Comparison of ENCODE assay signal across 15 mouse cellular contexts in the genomic region with DNA sequence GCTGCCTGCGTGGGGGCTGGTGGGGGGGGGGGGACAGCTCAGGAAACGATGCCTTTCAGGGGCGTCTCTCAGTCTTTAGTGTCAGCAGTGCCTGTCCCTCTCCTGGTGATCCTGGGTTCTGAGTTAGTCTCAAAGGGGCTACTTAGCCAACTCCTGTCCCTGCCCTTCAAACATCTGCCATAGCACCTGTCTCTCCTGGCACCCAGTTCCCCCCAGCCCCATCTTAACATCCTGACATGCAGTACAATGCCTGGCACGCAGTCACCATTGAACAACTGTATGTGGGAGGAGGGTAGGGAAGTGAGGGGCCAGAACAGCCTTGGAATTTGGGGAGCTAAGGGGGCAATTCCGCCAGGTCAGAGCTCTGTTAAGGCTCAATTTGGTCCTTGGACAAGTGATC. TPM values are rescaled to one million over a fixed set of nuclear protein-coding genes. Genes with fewer than 3 reads are reported as not detected.
DNase-seq lines count a peak whose midpoint lies in the region; ATAC-seq lines count a peak whose summit lies in the region.
"Had no signal": no experiment of that assay in that cellular context is flagged by ENCODE, and none has a peak within 500 bp of the region (broad histone marks: within the 10 kb centered on the region; RNA-seq: fewer than 3 reads in every experiment).

No protein-coding gene starts in this region.

- no peaks in the 10 kb centered on the region for H3K36me3 ChIP-seq in heart, embryonic 12.5 days
- H3K36me3 ChIP-seq in liver, embryonic 11.5 days (ENCODE audit: control insufficient read depth, insufficient read depth, low read length), result no peaks in the 10 kb centered on the region
- H3K36me3 ChIP-seq in hindbrain, embryonic 12.5 days, result no peaks in the 10 kb centered on the region
- no peaks in the 10 kb centered on the region for H3K36me3 ChIP-seq in limb, embryonic 15.5 days
- H3K36me3 ChIP-seq: midbrain, embryonic 15.5 days had no signal

- no peak for DNase-seq in heart, adult 8-10 months (ENCODE audit: low spot score)
- DNase-seq in liver, embryonic 11.5 days (ENCODE audit: low spot score), result no peak
- no peak for DNase-seq in liver
- no peak for DNase-seq in testis, postnatal 10 days (ENCODE audit: low spot score)
- DNase-seq in left cerebral cortex, adult 8-10 months (ENCODE audit: low spot score in 2 of 2), result no peak
- DNase-seq: adrenal gland, postnatal 14 days; cerebellum, postnatal 36 days; gastrocnemius, postnatal 36 days; kidney, adult 2 months; lung, postnatal 36 days; spleen, adult 18-20 months had no signal

- H3K4me2 ChIP-seq in heart, embryonic 12.5 days, result no peak overlapping the region
- H3K4me2 ChIP-seq in liver, embryonic 11.5 days, result no peak overlapping the region
- no peak overlapping the region for H3K4me2 ChIP-seq in hindbrain, embryonic 12.5 days (replicated peaks)
- no peak overlapping the region for H3K4me2 ChIP-seq in limb, embryonic 15.5 days
- H3K4me2 ChIP-seq: midbrain, embryonic 15.5 days had no signal

- ATAC-seq in heart, embryonic 12.5 days (ENCODE audit: insufficient number of reproducible peaks, low FRiP score), result no peak
- ATAC-seq in liver, embryonic 11.5 days (replicated peaks; ENCODE audit: low FRiP score), result no peak
- ATAC-seq in hindbrain, embryonic 12.5 days (ENCODE audit: low FRiP score), result no peak
- ATAC-seq in limb, embryonic 15.5 days (ENCODE audit: insufficient number of reproducible peaks, low FRiP score, low TSS enrichment, low read depth), result no peak
- ATAC-seq: midbrain, embryonic 15.5 days had no signal

- peaks cover 48% of the 10 kb centered on the region for H3K4me1 ChIP-seq in heart, embryonic 12.5 days (replicated peaks)
- H3K4me1 ChIP-seq in liver, embryonic 11.5 days (replicated peaks; ENCODE audit: control insufficient read depth, insufficient read depth, low read length), result peaks cover 24% of the 10 kb centered on the region
- H3K4me1 ChIP-seq in hindbrain, embryonic 12.5 days, result peaks cover 48% of the 10 kb centered on the region
- H3K4me1 ChIP-seq in limb, embryonic 15.5 days, result peaks cover 72% of the 10 kb centered on the region

- no peak overlapping the region for H3K4me3 ChIP-seq in heart, embryonic 12.5 days
- no peak overlapping the region for H3K4me3 ChIP-seq in liver, embryonic 11.5 days (ENCODE audit: low read depth, low read length)
- no peak overlapping the region for H3K4me3 ChIP-seq in hindbrain, embryonic 12.5 days
- no peak overlapping the region for H3K4me3 ChIP-seq in limb, embryonic 15.5 days
- H3K4me3 ChIP-seq: midbrain, embryonic 15.5 days had no signal

- no peaks in the 10 kb centered on the region for H3K27me3 ChIP-seq in heart, embryonic 12.5 days (replicated peaks)
- H3K27me3 ChIP-seq in liver, embryonic 11.5 days (replicated peaks; ENCODE audit: control insufficient read depth, insufficient read depth, low read length), result no peaks in the 10 kb centered on the region; the same call in 1 of the 2 replicates
- H3K27me3 ChIP-seq in hindbrain, embryonic 12.5 days, result no peaks in the 10 kb centered on the region
- H3K27me3 ChIP-seq in limb, embryonic 15.5 days, result no peaks in the 10 kb centered on the region
- H3K27me3 ChIP-seq: midbrain, embryonic 15.5 days had no signal

- H3K9ac ChIP-seq in heart, embryonic 12.5 days, result no peak overlapping the region
- no peak overlapping the region for H3K9ac ChIP-seq in liver, embryonic 11.5 days (ENCODE audit: low read depth, low read length)
- H3K9ac ChIP-seq in hindbrain, embryonic 12.5 days, result no peak overlapping the region
- H3K9ac ChIP-seq in limb, embryonic 15.5 days, result no peak overlapping the region
- H3K9ac ChIP-seq: midbrain, embryonic 15.5 days had no signal

- peak overlapping the region; percentile 81 for H3K27ac ChIP-seq in heart, embryonic 12.5 days (ENCODE audit: poor library complexity, severe bottlenecking)
- H3K27ac ChIP-seq in liver, embryonic 11.5 days (ENCODE audit: low read depth, low read length), result peak overlapping the region; percentile 71; the same call in 1 of the 2 replicates
- peak overlapping the region; percentile 64; the same call in 1 of the 2 replicates for H3K27ac ChIP-seq in hindbrain, embryonic 12.5 days
- H3K27ac ChIP-seq in limb, embryonic 15.5 days, result peak overlapping the region; percentile 85
- H3K27ac ChIP-seq: midbrain, embryonic 15.5 days had no signal

- 67% methylated on average over 5 of the region's 5 CpGs for WGBS in heart, embryonic 12.5 days
- 69% methylated on average over 5 of the region's 5 CpGs for WGBS in liver, embryonic 11.5 days
- WGBS in hindbrain, embryonic 12.5 days, result 53% methylated on average over 5 of the region's 5 CpGs
- WGBS in limb, embryonic 15.5 days, result 41% methylated on average over 5 of the region's 5 CpGs

- H3K9me3 ChIP-seq in heart, embryonic 12.5 days (replicated peaks), result no peaks in the 10 kb centered on the region
- no peaks in the 10 kb centered on the region for H3K9me3 ChIP-seq in liver, embryonic 11.5 days (ENCODE audit: control insufficient read depth, low read length)
- no peaks in the 10 kb centered on the region for H3K9me3 ChIP-seq in hindbrain, embryonic 12.5 days (replicated peaks)
- H3K9me3 ChIP-seq in limb, embryonic 15.5 days, result no peaks in the 10 kb centered on the region
- H3K9me3 ChIP-seq: midbrain, embryonic 15.5 days had no signal

RNA-seq across cellular contexts. Expression of a gene that starts 49.7 kb away (rescaled TPM):
- 61.1 and 69.0 TPM in 2 replicates for polyA plus RNA-seq in heart, embryonic 12.5 days (2016; fragmentation: Nextera tagmentation; extraction: Ambion mirVana)
- under 1 TPM in 3 of 4 experiments, not detected in 1; 0.23 to 0.69 (median 0.47) TPM for total RNA-seq in heart, adult 8-10 months (2022)
- polyA plus RNA-seq in liver, embryonic 11.5 days (2014; fragmentation: Nextera tagmentation; extraction: Ambion mirVana), result 744 and 770 TPM in 2 replicates
- 140 and 145 TPM in 2 replicates for polyA plus RNA-seq in hindbrain, embryonic 12.5 days (2016; fragmentation: Nextera tagmentation; extraction: Ambion mirVana)
- polyA plus RNA-seq in limb, embryonic 15.5 days (2015; fragmentation: Nextera tagmentation; extraction: Ambion mirVana), result 599 and 855 TPM in 2 replicates
- total RNA-seq in left cerebral cortex, adult 8-10 months (2022), result 10 to 100 TPM; 12.6 to 16.4 (median 13.7) TPM
